Mouse (Mus musculus) adrenal gland, postnatal 25 days (tissue): ENCODE results near the gene Syt17. TPM values are rescaled to one million over a fixed set of nuclear protein-coding genes. Genes with fewer than 3 reads are reported as not detected.
"Not testable (repeated sequence)": the region's sequence is repeated elsewhere in the genome, so short reads cannot be mapped to it uniquely, and the experiment has no call there.

ENCODE experiments used
- DNase-seq: peaks from one replicate; pipeline ENCODE4 v3.0.0; 2021; ENCODE audit warnings: mixed read lengths
- total RNA-seq: library from RNA; stranded (reverse); gene quantifications from 2 replicates; pipeline ENCODE4 v1.2.3, GENCODE M21; 2021

The Syt17 gene
- total RNA-seq, 1 experiment from 2014 or later: 9.7 TPM

GRCm38 (mm10) chr7:118380056-118380455 is 68.0 kb downstream of the Syt17 start:
- no peak for DNase-seq

- no peak for DNase-seq
Observed at GRCm38 (mm10) chr7:118376590-118376989, 71.4 kb downstream of the Syt17 start.

GRCm38 (mm10) chr7:118375341-118375740 is 72.7 kb downstream of the Syt17 start:
- no peak for DNase-seq

GRCm38 (mm10) chr7:118371361-118371760 is 76.7 kb downstream of the Syt17 start:
- no peak for DNase-seq

- DNase-seq: no peak
Observed at GRCm38 (mm10) chr7:118369705-118370104, 78.3 kb downstream of the Syt17 start.

GRCm38 (mm10) chr7:118365902-118366301 is 82.1 kb downstream of the Syt17 start:
- DNase-seq: no peak

- no peak for DNase-seq
Observed at GRCm38 (mm10) chr7:118365251-118365650, 82.8 kb downstream of the Syt17 start.

GRCm38 (mm10) chr7:118364353-118365007 is 83.5 kb downstream of the Syt17 start:
- DNase-seq: peak; percentile 15

- no peak for DNase-seq
Observed at GRCm38 (mm10) chr7:118363587-118364233, 84.3 kb downstream of the Syt17 start.

- DNase-seq: no peak
Observed at GRCm38 (mm10) chr7:118362931-118363330, 85.1 kb downstream of the Syt17 start.

- DNase-seq: no peak
Observed at GRCm38 (mm10) chr7:118362258-118362657, 85.8 kb downstream of the Syt17 start.

- no peak for DNase-seq
Observed at GRCm38 (mm10) chr7:118358977-118359376, 89.0 kb downstream of the Syt17 start.

GRCm38 (mm10) chr7:118356410-118357005 is 91.5 kb downstream of the Syt17 start:
- DNase-seq: not testable (repeated sequence)

- no peak for DNase-seq
Observed at GRCm38 (mm10) chr7:118350840-118351239, 97.2 kb downstream of the Syt17 start.

GRCm38 (mm10) chr7:118346943-118347342 is 101.1 kb downstream of the Syt17 start:
- no peak for DNase-seq

GRCm38 (mm10) chr7:118346432-118346831 is 101.6 kb downstream of the Syt17 start:
- DNase-seq: no peak

- no peak for DNase-seq
Observed at GRCm38 (mm10) chr7:118345396-118345795, 102.6 kb downstream of the Syt17 start.

- no peak for DNase-seq
Observed at GRCm38 (mm10) chr7:118344701-118345100, 103.3 kb downstream of the Syt17 start.

Other genes starting within 250 kb of the Syt17 start
- gene Smg1, start 204.6 kb downstream of the Syt17 start, total RNA-seq: 52.8 and 55.6 TPM in 2 replicates
- gene Itpripl2, start 43.8 kb upstream of the Syt17 start, total RNA-seq: 11.7 and 15.7 TPM in 2 replicates
- gene Coq7, start 85.1 kb upstream of the Syt17 start, total RNA-seq: 36.9 and 40.3 TPM in 2 replicates
- 0.52 TPM in 1 of 2 replicates, not detected in the other for gene Tmc7, start 136.5 kb upstream of the Syt17 start, total RNA-seq
- gene Tmc5, start 149.1 kb upstream of the Syt17 start, total RNA-seq: 0.33 TPM in 1 of 2 replicates, not detected in the other